Mouse (Mus musculus): ENCODE measurements around the gene Mobp. TPM values are rescaled to one million over a fixed set of nuclear protein-coding genes. Genes with fewer than 3 reads are reported as not detected.
"Not testable (repeated sequence)": the region's sequence is repeated elsewhere in the genome, so short reads cannot be mapped to it uniquely, and the experiment has no call there.

Mobp gene
- 0.07 TPM in 1 of 2 replicates, not detected in the other for polyA plus RNA-seq (2015; fragmentation: Nextera tagmentation; extraction: Ambion mirVana)

- Histone ChIP-seq H3K9me3 (replicated peaks; ENCODE audit: control insufficient read depth, low read length) (no peaks in the 10 kb centered on the region), H3K9ac (ENCODE audit: low read length) (no peak within 1 kb of the TSS), H3K27me3 (ENCODE audit: control insufficient read depth, insufficient read depth, low read length) (no peaks in the 10 kb centered on the region), H3K36me3 (ENCODE audit: control insufficient read depth, insufficient read depth) (no peaks in the 10 kb centered on the region), H3K4me1 (ENCODE audit: control insufficient read depth, insufficient read depth, low read length) (no peaks in the 10 kb centered on the region), H3K4me3 (ENCODE audit: low read length) (no peak within 1 kb of the TSS), H3K4me2 (ENCODE audit: low read depth, low read length) (no peak within 1 kb of the TSS), H3K27ac (ENCODE audit: low read length) (no peak within 1 kb of the TSS)
- 78% methylated on average over 11 of the region's 11 CpGs for WGBS
- ATAC-seq (replicated peaks; ENCODE audit: extremely low read depth, insufficient read depth, low FRiP score): no peak
Measured at GRCm38 (mm10) chr9:120149222-120149828, at the start of gene Mobp. Gene Mobp, plus strand, starts transcription at chr9:120149707.

GRCm38 (mm10) chr9:120101165-120101564 is 48.3 kb upstream of the Mobp start:
- Histone ChIP-seq H3K9ac (ENCODE audit: low read length) (no peak overlapping the region), H3K36me3 (ENCODE audit: control insufficient read depth, insufficient read depth) (no peaks in the 10 kb centered on the region), H3K4me3 (ENCODE audit: low read length) (no peak overlapping the region), H3K9me3 (replicated peaks; ENCODE audit: control insufficient read depth, low read length) (peaks cover 6% of the 10 kb centered on the region), H3K4me2 (ENCODE audit: low read depth, low read length) (no peak overlapping the region), H3K27ac (ENCODE audit: low read length) (no peak overlapping the region), H3K4me1 (ENCODE audit: control insufficient read depth, insufficient read depth, low read length) (no peaks in the 10 kb centered on the region), H3K27me3 (ENCODE audit: control insufficient read depth, insufficient read depth, low read length) (no peaks in the 10 kb centered on the region)
- 91% methylated on average over 2 of the region's 2 CpGs for WGBS
- no peak for ATAC-seq (replicated peaks; ENCODE audit: extremely low read depth, insufficient read depth, low FRiP score)

- not testable (repeated sequence) for H3K9me3 ChIP-seq (replicated peaks; ENCODE audit: control insufficient read depth, low read length); H3K27me3 ChIP-seq (ENCODE audit: control insufficient read depth, insufficient read depth, low read length); H3K4me3 ChIP-seq (ENCODE audit: low read length); H3K36me3 ChIP-seq (ENCODE audit: control insufficient read depth, insufficient read depth); H3K4me2 ChIP-seq (ENCODE audit: low read depth, low read length); H3K9ac ChIP-seq (ENCODE audit: low read length); H3K27ac ChIP-seq (ENCODE audit: low read length); ATAC-seq (replicated peaks; ENCODE audit: extremely low read depth, insufficient read depth, low FRiP score); H3K4me1 ChIP-seq (ENCODE audit: control insufficient read depth, insufficient read depth, low read length)
- 88% methylated on average over 12 of the region's 12 CpGs for WGBS
Measured at GRCm38 (mm10) chr9:120108953-120109352, 40.6 kb upstream of the Mobp start.

- Histone ChIP-seq H3K4me1 (ENCODE audit: control insufficient read depth, insufficient read depth, low read length) (peaks cover 8% of the 10 kb centered on the region), H3K4me2 (ENCODE audit: low read depth, low read length) (peak within 1 kb of the TSS; percentile 89), H3K27me3 (ENCODE audit: control insufficient read depth, insufficient read depth, low read length) (no peaks in the 10 kb centered on the region), H3K4me3 (ENCODE audit: low read length) (peak within 1 kb of the TSS; percentile 97), H3K9ac (ENCODE audit: low read length) (peak within 1 kb of the TSS; percentile 95), H3K27ac (ENCODE audit: low read length) (peak within 1 kb of the TSS; percentile 99), H3K9me3 (replicated peaks; ENCODE audit: control insufficient read depth, low read length) (no peaks in the 10 kb centered on the region), H3K36me3 (ENCODE audit: control insufficient read depth, insufficient read depth) (no peaks in the 10 kb centered on the region)
- peak; percentile 98 for ATAC-seq (replicated peaks; ENCODE audit: extremely low read depth, insufficient read depth, low FRiP score)
- 1% methylated on average over 62 of the region's 62 CpGs for WGBS
Measured at GRCm38 (mm10) chr9:120110211-120111018, 39.1 kb upstream of the Mobp start, which contains the start of gene Slc25a38. Gene Slc25a38, plus strand, starts transcription at chr9:120110374.

- peak overlapping the region; percentile 89 for H3K4me2 ChIP-seq (ENCODE audit: low read depth, low read length)
Measured at GRCm38 (mm10) chr9:120111156-120111945, 38.2 kb upstream of the Mobp start.

GRCm38 (mm10) chr9:120112472-120112871 is 37.0 kb upstream of the Mobp start:
- no peak overlapping the region for H3K27ac ChIP-seq (ENCODE audit: low read length)
- no peaks in the 10 kb centered on the region for H3K27me3 ChIP-seq (ENCODE audit: control insufficient read depth, insufficient read depth, low read length)
- peaks cover 7% of the 10 kb centered on the region for H3K36me3 ChIP-seq (ENCODE audit: control insufficient read depth, insufficient read depth)
- ATAC-seq (replicated peaks; ENCODE audit: extremely low read depth, insufficient read depth, low FRiP score): no peak
- H3K9me3 ChIP-seq (replicated peaks; ENCODE audit: control insufficient read depth, low read length): no peaks in the 10 kb centered on the region
- no peak overlapping the region for H3K4me3 ChIP-seq (ENCODE audit: low read length)
- H3K4me1 ChIP-seq (ENCODE audit: control insufficient read depth, insufficient read depth, low read length): peaks cover 12% of the 10 kb centered on the region
- no peak overlapping the region for H3K4me2 ChIP-seq (ENCODE audit: low read depth, low read length)
- H3K9ac ChIP-seq (ENCODE audit: low read length): no peak overlapping the region
- WGBS: 81% methylated on average over 6 of the region's 6 CpGs

More at GRCm38 (mm10) chr9:120111156-120111945, 38.2 kb upstream of the Mobp start:
- peak overlapping the region; percentile 99 for H3K27ac ChIP-seq (ENCODE audit: low read length)
- peaks cover 12% of the 10 kb centered on the region for H3K4me1 ChIP-seq (ENCODE audit: control insufficient read depth, insufficient read depth, low read length)
- H3K4me3 ChIP-seq (ENCODE audit: low read length): peak overlapping the region; percentile 97
- no peaks in the 10 kb centered on the region for H3K36me3 ChIP-seq (ENCODE audit: control insufficient read depth, insufficient read depth)
- ATAC-seq (replicated peaks; ENCODE audit: extremely low read depth, insufficient read depth, low FRiP score): no peak
- peak overlapping the region; percentile 62 for H3K9ac ChIP-seq (ENCODE audit: low read length)
- H3K27me3 ChIP-seq (ENCODE audit: control insufficient read depth, insufficient read depth, low read length): no peaks in the 10 kb centered on the region
- WGBS: 74% methylated on average over 15 of the region's 15 CpGs
- H3K9me3 ChIP-seq (replicated peaks; ENCODE audit: control insufficient read depth, low read length): no peaks in the 10 kb centered on the region

- Histone ChIP-seq H3K9me3 (replicated peaks; ENCODE audit: control insufficient read depth, low read length) (no peaks in the 10 kb centered on the region), H3K36me3 (ENCODE audit: control insufficient read depth, insufficient read depth) (peaks cover 11% of the 10 kb centered on the region), H3K27me3 (ENCODE audit: control insufficient read depth, insufficient read depth, low read length) (no peaks in the 10 kb centered on the region), H3K9ac (ENCODE audit: low read length) (no peak overlapping the region), H3K4me1 (ENCODE audit: control insufficient read depth, insufficient read depth, low read length) (peaks cover 12% of the 10 kb centered on the region), H3K27ac (ENCODE audit: low read length) (no peak overlapping the region), H3K4me2 (ENCODE audit: low read depth, low read length) (no peak overlapping the region), H3K4me3 (ENCODE audit: low read length) (no peak overlapping the region)
- 90% methylated on average over 6 of the region's 7 CpGs for WGBS
- no peak for ATAC-seq (replicated peaks; ENCODE audit: extremely low read depth, insufficient read depth, low FRiP score)
Measured at GRCm38 (mm10) chr9:120113456-120113855, 36.1 kb upstream of the Mobp start.

- 79% methylated on average over 17 of the region's 17 CpGs for WGBS
- no peak overlapping the region for H3K9ac ChIP-seq (ENCODE audit: low read length)
- no peak overlapping the region for H3K27ac ChIP-seq (ENCODE audit: low read length)
- no peak for ATAC-seq (replicated peaks; ENCODE audit: extremely low read depth, insufficient read depth, low FRiP score)
- H3K4me2 ChIP-seq (ENCODE audit: low read depth, low read length): no peak overlapping the region
- H3K9me3 ChIP-seq (replicated peaks; ENCODE audit: control insufficient read depth, low read length): no peaks in the 10 kb centered on the region
- H3K27me3 ChIP-seq (ENCODE audit: control insufficient read depth, insufficient read depth, low read length): no peaks in the 10 kb centered on the region
- peaks cover 12% of the 10 kb centered on the region for H3K4me1 ChIP-seq (ENCODE audit: control insufficient read depth, insufficient read depth, low read length)
- peaks cover 11% of the 10 kb centered on the region for H3K36me3 ChIP-seq (ENCODE audit: control insufficient read depth, insufficient read depth)
- H3K4me3 ChIP-seq (ENCODE audit: low read length): no peak overlapping the region
Measured at GRCm38 (mm10) chr9:120114051-120114788, 35.3 kb upstream of the Mobp start.
